Mouse (Mus musculus) v-Abl transformed pro-B cells (cell line): ENCODE data around the gene Pigu.

ENCODE experiments used
- in situ Hi-C, 2 experiments: fragments of 400-800 bp; cut with MboI; formaldehyde crosslinking; loops; one replicate each; pipeline ENCODE4 v1.15.1; 2025; ENCODE audit not compliant: unreplicated experiment in 2 of 2

The Pigu gene

GRCm38 (mm10) chr2:155293946-155294345 lies 63.3 kb downstream of the Pigu start:
- in situ Hi-C loops: no loop called here

- in situ Hi-C loops: no loop called here
Observed at GRCm38 (mm10) chr2:155293382-155293781, 63.8 kb downstream of the Pigu start.

- in situ Hi-C loops: no loop called here
Observed at GRCm38 (mm10) chr2:155290066-155290465, 67.2 kb downstream of the Pigu start.

- in situ Hi-C loops: no loop called here
Observed at GRCm38 (mm10) chr2:155287456-155288250, 69.6 kb downstream of the Pigu start.

- in situ Hi-C loops: no loop called here
Observed at GRCm38 (mm10) chr2:155285744-155286143, 71.5 kb downstream of the Pigu start.

- in situ Hi-C loops: no loop called here
Observed at GRCm38 (mm10) chr2:155284647-155285046, 72.6 kb downstream of the Pigu start.

GRCm38 (mm10) chr2:155283793-155284192 lies 73.4 kb downstream of the Pigu start:
- in situ Hi-C loops: no loop called here

GRCm38 (mm10) chr2:155280116-155280515 lies 77.1 kb downstream of the Pigu start:
- in situ Hi-C loops: no loop called here

GRCm38 (mm10) chr2:155279163-155279562 lies 78.1 kb downstream of the Pigu start:
- in situ Hi-C loops: no loop called here

- in situ Hi-C loops: no loop called here
Observed at GRCm38 (mm10) chr2:155278361-155278760, 78.9 kb downstream of the Pigu start.

- in situ Hi-C loops: no loop called here
Observed at GRCm38 (mm10) chr2:155277721-155278120, 79.5 kb downstream of the Pigu start.

- in situ Hi-C loops: no loop called here
Observed at GRCm38 (mm10) chr2:155276621-155277175, 80.5 kb downstream of the Pigu start.

- in situ Hi-C loops: no loop called here
Observed at GRCm38 (mm10) chr2:155276195-155276594, 81.0 kb downstream of the Pigu start, which contains the start of gene Map1lc3a. Map1lc3a (plus strand) TSS chr2:155276297.

GRCm38 (mm10) chr2:155273603-155274002 lies 83.6 kb downstream of the Pigu start:
- in situ Hi-C loops: no loop called here

GRCm38 (mm10) chr2:155272396-155273170 lies 84.6 kb downstream of the Pigu start:
- in situ Hi-C loops: no loop called here

GRCm38 (mm10) chr2:155271957-155272356 lies 85.3 kb downstream of the Pigu start:
- in situ Hi-C loops: no loop called here

- in situ Hi-C loops: no loop called here
Observed at GRCm38 (mm10) chr2:155266896-155267295, 90.3 kb downstream of the Pigu start.

- in situ Hi-C loops: no loop called here
Observed at GRCm38 (mm10) chr2:155265526-155265925, 91.7 kb downstream of the Pigu start.

- in situ Hi-C loops: no loop called here
Observed at GRCm38 (mm10) chr2:155249588-155249987, 107.6 kb downstream of the Pigu start.

- in situ Hi-C loops: no loop called here
Observed at GRCm38 (mm10) chr2:155248718-155249117, 108.5 kb downstream of the Pigu start.

- in situ Hi-C loops: no loop called here
Observed at GRCm38 (mm10) chr2:155248206-155248605, 109.0 kb downstream of the Pigu start.
